Mouse (Mus musculus): ENCODE data around the gene Stra8. TPM values are rescaled to one million over a fixed set of nuclear protein-coding genes. Genes with fewer than 3 reads are reported as not detected.
A peak's percentile ranks its signal among the peaks of the same experiment; 100 is the strongest.

The Stra8 gene
- polyA plus RNA-seq, 1 experiment from 2014 or later: not detected

DNA sequence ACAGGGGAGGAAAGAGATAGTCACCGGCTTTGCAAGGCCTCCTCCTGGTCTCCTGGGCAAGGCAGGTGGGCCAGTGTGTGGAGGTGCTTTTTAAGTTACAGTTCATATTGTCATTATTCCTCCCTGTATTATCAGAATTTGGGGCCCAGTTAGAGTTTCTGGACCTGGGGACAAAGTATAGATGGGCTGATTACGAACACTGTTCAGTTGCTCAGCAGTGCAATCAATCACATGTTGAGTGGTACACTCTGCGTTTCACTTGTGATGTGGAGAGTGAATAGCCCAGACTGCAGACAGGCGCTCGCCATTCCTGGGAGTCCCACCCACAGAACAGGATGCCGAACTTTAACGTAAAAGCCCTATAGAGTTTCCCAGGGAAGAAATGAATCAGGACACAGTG, 35.2 kb upstream of the Stra8 start:
- Histone ChIP-seq H3K4me1 (peaks cover 39% of the 10 kb centered on the region), H3K9me3 (replicated peaks) (no peaks in the 10 kb centered on the region), H3K27ac (replicated peaks) (no peak overlapping the region), H3K36me3 (peaks cover 77% of the 10 kb centered on the region), H3K4me3 (no peak overlapping the region), H3K27me3 (ENCODE audit: low read depth, poor library complexity, severe bottlenecking) (peaks cover 12% of the 10 kb centered on the region; the same call in 1 of the 2 replicates)
- no peak for DNase-seq (ENCODE audit: low spot score)
- WGBS: 91% methylated on average over 7 of the region's 7 CpGs

DNA sequence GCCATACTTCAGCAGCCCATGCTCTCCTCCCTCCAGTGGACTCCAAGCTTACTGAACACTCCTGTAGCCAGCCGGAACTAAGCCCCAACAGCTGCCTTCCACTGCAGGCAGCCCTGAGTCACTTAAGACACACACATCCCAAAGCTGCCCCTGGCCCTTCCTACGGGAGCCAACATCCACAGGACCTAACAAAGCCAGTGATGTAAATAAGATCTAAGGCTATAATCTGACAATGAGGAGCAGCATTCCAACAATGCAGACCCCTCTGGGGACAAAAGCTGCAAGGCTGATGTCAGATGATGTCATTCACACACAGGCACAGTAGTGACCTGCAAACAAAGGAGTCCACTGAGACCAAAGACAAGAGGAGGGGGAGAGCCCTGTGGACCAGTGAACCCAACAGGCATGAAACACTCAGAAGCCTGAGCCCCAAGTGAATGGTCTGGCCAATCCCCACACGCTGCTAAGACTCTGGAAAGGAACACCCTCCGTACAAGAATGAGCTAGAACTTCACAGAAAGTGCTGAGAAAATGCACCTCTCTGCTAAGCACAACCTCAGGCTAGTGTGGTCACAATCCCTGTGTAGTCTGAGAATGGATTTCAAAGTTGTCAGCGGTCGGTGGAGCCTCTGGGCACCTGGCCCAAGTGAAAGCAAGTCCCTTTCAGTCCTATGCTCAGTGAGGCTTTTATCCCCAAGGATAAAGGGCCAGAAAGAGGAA, 32.7 kb upstream of the Stra8 start:
- whole genome bisulfite sequencing: 33% methylated on average over 6 of the region's 6 CpGs

DNA sequence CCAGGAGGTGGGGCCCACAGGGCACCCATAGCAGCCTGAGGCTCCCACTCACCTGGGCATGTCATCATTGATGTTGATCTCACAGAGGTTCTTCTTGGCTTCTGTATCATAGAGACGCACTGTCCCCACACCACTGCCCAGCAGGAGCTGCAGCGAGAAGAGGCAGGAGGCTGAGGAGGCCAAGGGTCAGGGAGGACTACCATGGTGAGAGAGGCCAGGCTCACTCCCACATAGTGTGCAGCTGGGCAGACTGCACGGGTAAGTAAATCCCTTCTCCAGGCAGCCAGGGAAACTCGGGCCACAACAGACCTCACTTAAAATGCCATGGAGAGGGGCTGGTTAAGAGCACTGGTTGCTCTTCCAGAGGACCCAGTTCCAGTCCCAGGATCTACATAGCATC, 30.8 kb upstream of the Stra8 start:
- H3K27me3 ChIP-seq (ENCODE audit: low read depth, poor library complexity, severe bottlenecking): peaks cover 12% of the 10 kb centered on the region; the same call in 1 of the 2 replicates
- DNase-seq (ENCODE audit: low spot score): no peak
- H3K4me3 ChIP-seq: no peak overlapping the region
- peak overlapping the region; percentile 76 for H3K27ac ChIP-seq (replicated peaks)
- no peaks in the 10 kb centered on the region for H3K9me3 ChIP-seq (replicated peaks)
- 46% methylated on average over 4 of the region's 4 CpGs for WGBS
- peaks cover 39% of the 10 kb centered on the region for H3K4me1 ChIP-seq
- peaks cover 79% of the 10 kb centered on the region for H3K36me3 ChIP-seq

More for the DNA sequence above, 32.7 kb upstream of the Stra8 start:
- Histone ChIP-seq H3K4me1 (peaks cover 39% of the 10 kb centered on the region), H3K9me3 (replicated peaks) (no peaks in the 10 kb centered on the region), H3K27ac (replicated peaks) (peak overlapping the region; percentile 76), H3K36me3 (peaks cover 78% of the 10 kb centered on the region), H3K4me3 (no peak overlapping the region), H3K27me3 (ENCODE audit: low read depth, poor library complexity, severe bottlenecking) (peaks cover 12% of the 10 kb centered on the region; the same call in 1 of the 2 replicates)
- DNase-seq (ENCODE audit: low spot score): peak; percentile 79

DNA sequence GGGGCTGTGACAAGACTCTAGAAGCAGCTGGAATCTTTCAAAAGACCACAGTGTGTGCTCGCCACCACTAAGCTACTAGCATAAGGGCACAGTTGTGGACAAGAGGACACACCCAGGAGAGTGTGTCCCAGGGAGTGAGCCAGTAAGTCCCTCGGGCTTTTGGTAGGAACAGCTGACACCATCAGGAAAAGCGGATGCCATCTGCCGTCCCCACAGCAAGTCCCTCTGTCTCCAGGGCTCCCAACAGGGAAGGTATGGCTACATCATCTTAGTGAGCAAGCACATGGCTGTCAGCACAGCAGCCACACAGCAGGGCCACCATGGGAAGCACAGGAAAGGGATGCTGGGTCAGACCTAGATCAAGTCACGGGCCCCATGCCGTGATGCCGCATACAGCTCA, 24.4 kb upstream of the Stra8 start:
- Histone ChIP-seq H3K36me3 (peaks cover 92% of the 10 kb centered on the region), H3K27me3 (ENCODE audit: low read depth, poor library complexity, severe bottlenecking) (no peaks in the 10 kb centered on the region), H3K4me3 (no peak overlapping the region), H3K4me1 (peaks cover 15% of the 10 kb centered on the region), H3K27ac (replicated peaks) (peak overlapping the region; percentile 71; the same call in 1 of the 2 replicates), H3K9me3 (replicated peaks) (no peaks in the 10 kb centered on the region)
- DNase-seq (ENCODE audit: low spot score): no peak
- 84% methylated on average over 7 of the region's 7 CpGs for WGBS

DNA sequence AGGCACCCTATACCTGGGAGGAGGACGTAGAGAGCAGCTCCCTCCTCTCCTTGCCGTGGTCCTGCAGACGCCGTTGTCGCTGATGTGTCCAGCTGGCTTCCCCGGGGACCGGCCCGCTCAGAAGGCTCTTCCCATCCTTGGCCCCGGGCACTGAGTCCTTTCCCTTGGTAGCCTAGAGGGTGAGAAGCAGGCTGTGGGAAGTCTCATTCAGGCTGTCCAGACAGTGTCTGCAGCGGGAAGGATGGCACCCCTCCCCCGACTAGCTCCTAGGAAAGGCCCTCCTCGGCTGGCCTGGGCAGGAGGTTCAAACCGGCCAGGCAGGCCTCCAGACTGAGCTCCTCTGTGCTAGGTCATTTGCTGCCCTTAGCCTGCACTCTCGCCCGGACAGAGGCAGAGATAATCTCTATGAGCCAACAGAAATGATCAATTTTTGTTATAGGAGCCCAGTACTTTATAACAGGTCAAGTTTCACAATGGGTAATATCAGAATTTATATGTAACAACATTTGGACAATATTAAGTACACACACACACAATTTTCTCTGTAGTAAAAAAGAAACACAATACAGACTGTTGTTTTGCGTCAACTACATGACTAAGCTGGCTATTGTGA, 23.7 kb upstream of the Stra8 start:
- peak overlapping the region; percentile 71 for H3K27ac ChIP-seq (replicated peaks)
- H3K4me1 ChIP-seq: peaks cover 15% of the 10 kb centered on the region
- no peaks in the 10 kb centered on the region for H3K27me3 ChIP-seq (ENCODE audit: low read depth, poor library complexity, severe bottlenecking)
- DNase-seq (ENCODE audit: low spot score): no peak
- no peaks in the 10 kb centered on the region for H3K9me3 ChIP-seq (replicated peaks)
- H3K4me3 ChIP-seq: no peak overlapping the region
- 54% methylated on average over 16 of the region's 16 CpGs for WGBS
- peaks cover 92% of the 10 kb centered on the region for H3K36me3 ChIP-seq

DNA sequence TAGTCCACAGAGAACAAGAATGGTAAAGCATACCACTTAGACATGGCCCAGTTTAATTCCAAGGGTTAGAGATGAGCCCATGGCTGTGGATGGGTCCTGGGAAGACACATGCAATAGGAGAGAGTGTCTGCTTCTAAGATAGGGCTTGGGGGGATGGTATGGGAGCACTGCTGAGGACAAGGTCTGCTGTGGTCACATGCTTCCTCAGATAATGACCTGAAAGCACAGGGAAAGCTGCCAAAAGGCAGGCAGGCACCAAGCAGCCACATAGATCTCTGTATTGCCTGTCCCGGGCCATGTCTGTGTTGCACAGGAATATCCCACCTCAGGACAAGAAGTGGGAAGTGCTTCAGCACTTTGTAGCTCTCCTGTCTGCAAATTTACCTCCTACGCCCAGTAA, 20.8 kb upstream of the Stra8 start:
- WGBS: 93% methylated on average over 2 of the region's 2 CpGs

DNA sequence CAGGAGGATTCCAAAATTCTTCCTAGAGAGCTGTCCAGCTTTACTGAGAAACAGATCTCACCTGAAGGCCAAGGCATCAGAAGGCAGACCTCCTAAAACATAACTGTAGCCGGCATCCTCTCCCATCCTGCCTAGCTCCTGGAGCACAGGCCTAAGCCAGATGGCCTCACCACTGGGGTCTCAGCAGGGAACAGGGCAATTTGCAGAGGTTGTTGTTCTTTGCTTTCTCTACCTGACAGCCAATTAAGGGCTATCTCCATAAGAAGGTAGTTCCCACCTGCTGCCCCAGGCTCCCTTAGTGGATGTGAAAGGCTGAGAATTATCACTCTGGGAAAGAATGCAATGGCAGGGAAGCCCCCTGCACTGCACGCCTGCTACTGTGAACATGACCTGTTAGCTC, 19.0 kb upstream of the Stra8 start:
- H3K36me3 ChIP-seq: peaks cover 92% of the 10 kb centered on the region

More for the DNA sequence above, 20.8 kb upstream of the Stra8 start:
- Histone ChIP-seq H3K4me3 (no peak overlapping the region), H3K4me1 (peaks cover 28% of the 10 kb centered on the region), H3K9me3 (replicated peaks) (no peaks in the 10 kb centered on the region), H3K27ac (replicated peaks) (no peak overlapping the region), H3K27me3 (ENCODE audit: low read depth, poor library complexity, severe bottlenecking) (no peaks in the 10 kb centered on the region), H3K36me3 (peaks cover 92% of the 10 kb centered on the region)
- DNase-seq (ENCODE audit: low spot score): no peak

DNA sequence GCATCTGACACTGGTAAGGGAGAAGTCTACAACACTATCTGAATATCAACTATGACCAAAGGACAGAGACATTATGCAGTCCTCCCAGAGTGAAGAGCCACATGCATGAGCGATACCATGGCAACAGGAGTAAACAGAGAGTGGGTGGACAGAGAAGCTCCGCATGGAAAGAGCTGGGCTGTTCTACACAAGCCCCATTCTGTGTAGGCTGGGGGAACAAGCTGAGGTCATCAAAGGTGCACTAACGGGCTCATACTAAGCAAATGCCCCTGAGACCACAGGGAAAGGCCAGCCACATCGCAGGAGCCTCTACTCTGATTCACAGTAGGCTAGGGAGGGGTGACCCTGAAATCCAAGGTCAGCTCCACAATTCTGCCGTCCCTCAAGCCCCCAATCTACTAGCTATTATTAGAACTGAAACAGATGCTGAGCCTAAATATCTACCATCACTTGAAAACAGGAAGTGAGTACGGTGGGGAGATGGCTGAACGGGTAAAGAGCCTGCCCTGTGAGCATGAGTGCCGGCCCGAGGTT, 18.0 kb upstream of the Stra8 start:
- H3K9me3 ChIP-seq (replicated peaks): no peaks in the 10 kb centered on the region
- no peak overlapping the region for H3K27ac ChIP-seq (replicated peaks)
- no peak overlapping the region for H3K4me3 ChIP-seq
- H3K4me1 ChIP-seq: peaks cover 16% of the 10 kb centered on the region
- WGBS: 75% methylated on average over 9 of the region's 9 CpGs
- no peaks in the 10 kb centered on the region for H3K27me3 ChIP-seq (ENCODE audit: low read depth, poor library complexity, severe bottlenecking)
- H3K36me3 ChIP-seq: peaks cover 95% of the 10 kb centered on the region
- DNase-seq (ENCODE audit: low spot score): no peak

More for the DNA sequence above, 19.0 kb upstream of the Stra8 start:
- Histone ChIP-seq H3K27ac (replicated peaks) (no peak overlapping the region), H3K9me3 (replicated peaks) (no peaks in the 10 kb centered on the region), H3K4me1 (peaks cover 24% of the 10 kb centered on the region), H3K27me3 (ENCODE audit: low read depth, poor library complexity, severe bottlenecking) (no peaks in the 10 kb centered on the region), H3K4me3 (no peak overlapping the region)
- no peak for DNase-seq (ENCODE audit: low spot score)
- WGBS: 83% methylated on average over 2 of the region's 2 CpGs

DNA sequence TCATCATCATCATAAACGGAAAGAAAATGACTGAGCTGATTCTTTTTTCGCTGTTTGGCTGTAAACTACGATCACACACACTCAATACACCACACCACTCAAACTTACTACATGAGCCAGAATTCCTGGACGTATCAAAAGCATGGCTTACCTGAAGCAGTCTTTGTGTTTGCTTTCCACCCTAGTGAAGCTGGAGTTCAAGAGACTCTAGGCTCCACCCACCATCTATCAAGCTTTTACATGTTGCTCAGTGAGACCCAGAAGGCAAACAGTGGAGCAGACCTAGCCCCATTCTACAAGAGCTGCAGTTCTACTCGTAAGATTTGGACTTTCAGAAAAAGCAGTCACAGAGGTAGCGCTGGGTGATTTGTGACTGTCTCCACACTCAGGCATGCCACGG, 17.4 kb upstream of the Stra8 start:
- Histone ChIP-seq H3K27me3 (ENCODE audit: low read depth, poor library complexity, severe bottlenecking) (no peaks in the 10 kb centered on the region), H3K36me3 (peaks cover 97% of the 10 kb centered on the region), H3K4me3 (no peak overlapping the region), H3K27ac (replicated peaks) (no peak overlapping the region), H3K9me3 (replicated peaks) (no peaks in the 10 kb centered on the region), H3K4me1 (peaks cover 15% of the 10 kb centered on the region)
- DNase-seq (ENCODE audit: low spot score): no peak
- WGBS: 93% methylated on average over 7 of the region's 7 CpGs

DNA sequence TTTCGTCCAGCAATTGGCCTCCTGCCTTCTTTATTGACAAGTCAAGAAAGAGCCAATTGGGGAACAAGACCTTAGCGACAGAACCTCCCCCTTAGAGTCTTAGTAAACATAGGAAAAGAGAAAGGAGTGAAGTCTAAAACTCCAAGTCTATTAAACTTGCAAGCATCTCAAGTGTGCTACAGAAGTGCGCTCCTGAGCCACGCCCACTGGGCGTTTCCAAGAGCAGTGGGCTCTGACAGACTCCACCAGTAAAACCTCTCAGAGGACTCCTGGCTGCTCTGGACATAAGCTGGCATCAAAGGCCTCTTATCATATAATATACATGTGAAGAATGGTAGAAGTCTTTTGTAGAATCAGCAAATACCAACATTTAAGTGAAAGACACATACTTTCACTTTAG, 16.5 kb upstream of the Stra8 start:
- no peaks in the 10 kb centered on the region for H3K27me3 ChIP-seq (ENCODE audit: low read depth, poor library complexity, severe bottlenecking)
- WGBS: 84% methylated on average over 5 of the region's 5 CpGs
- H3K9me3 ChIP-seq (replicated peaks): no peaks in the 10 kb centered on the region
- no peak overlapping the region for H3K4me3 ChIP-seq
- no peak for DNase-seq (ENCODE audit: low spot score)
- peaks cover 95% of the 10 kb centered on the region for H3K36me3 ChIP-seq
- peaks cover 15% of the 10 kb centered on the region for H3K4me1 ChIP-seq
- no peak overlapping the region for H3K27ac ChIP-seq (replicated peaks)

DNA sequence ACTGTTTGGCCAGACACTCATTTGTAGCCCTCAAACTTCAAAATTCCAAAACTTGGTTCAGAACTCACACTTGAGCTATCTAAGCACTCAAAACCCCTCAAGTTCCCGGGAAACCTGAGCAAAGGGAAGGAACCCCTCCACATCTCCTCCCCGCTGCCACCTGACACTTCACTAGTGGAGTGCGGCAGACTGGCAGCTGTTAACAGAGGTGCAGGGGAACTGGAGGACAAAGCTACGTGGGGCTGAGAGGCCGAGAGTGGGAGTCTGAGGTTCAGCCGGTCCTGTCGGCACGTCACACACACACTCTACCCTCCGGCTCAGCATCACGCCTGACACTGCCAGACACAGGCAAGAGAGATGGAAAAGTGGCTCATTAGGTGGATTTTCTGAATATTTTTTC, 16.1 kb upstream of the Stra8 start:
- no peak overlapping the region for H3K27ac ChIP-seq (replicated peaks)
- H3K9me3 ChIP-seq (replicated peaks): no peaks in the 10 kb centered on the region
- H3K27me3 ChIP-seq (ENCODE audit: low read depth, poor library complexity, severe bottlenecking): no peaks in the 10 kb centered on the region
- whole genome bisulfite sequencing: 88% methylated on average over 10 of the region's 10 CpGs
- DNase-seq (ENCODE audit: low spot score): no peak
- H3K36me3 ChIP-seq: peaks cover 98% of the 10 kb centered on the region
- peaks cover 15% of the 10 kb centered on the region for H3K4me1 ChIP-seq
- H3K4me3 ChIP-seq: no peak overlapping the region

DNA sequence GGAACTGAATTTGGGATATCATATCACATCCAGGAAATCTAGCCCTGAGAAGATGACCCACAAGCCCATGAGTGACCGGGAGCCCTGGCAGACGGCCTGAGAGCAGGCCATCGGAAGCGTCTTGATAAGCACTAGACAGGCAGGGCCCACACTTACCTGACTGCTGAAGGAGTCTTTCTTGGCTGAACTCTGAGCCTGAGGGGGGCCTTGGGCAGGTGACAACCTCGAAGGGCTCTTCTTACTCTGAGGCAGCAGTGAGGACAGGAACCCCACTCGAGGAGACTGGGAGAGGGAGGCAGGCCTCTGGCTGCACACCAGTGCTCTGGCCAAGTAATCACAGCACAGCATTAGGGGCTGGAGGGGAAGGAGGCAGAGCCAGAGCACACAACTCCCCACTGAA, 15.6 kb upstream of the Stra8 start:
- WGBS: 93% methylated on average over 6 of the region's 6 CpGs
- peaks cover 17% of the 10 kb centered on the region for H3K4me1 ChIP-seq
- H3K27me3 ChIP-seq (ENCODE audit: low read depth, poor library complexity, severe bottlenecking): no peaks in the 10 kb centered on the region
- no peaks in the 10 kb centered on the region for H3K9me3 ChIP-seq (replicated peaks)
- H3K4me3 ChIP-seq: no peak overlapping the region
- no peak for DNase-seq (ENCODE audit: low spot score)
- no peak overlapping the region for H3K27ac ChIP-seq (replicated peaks)
- H3K36me3 ChIP-seq: peaks cover 97% of the 10 kb centered on the region

DNA sequence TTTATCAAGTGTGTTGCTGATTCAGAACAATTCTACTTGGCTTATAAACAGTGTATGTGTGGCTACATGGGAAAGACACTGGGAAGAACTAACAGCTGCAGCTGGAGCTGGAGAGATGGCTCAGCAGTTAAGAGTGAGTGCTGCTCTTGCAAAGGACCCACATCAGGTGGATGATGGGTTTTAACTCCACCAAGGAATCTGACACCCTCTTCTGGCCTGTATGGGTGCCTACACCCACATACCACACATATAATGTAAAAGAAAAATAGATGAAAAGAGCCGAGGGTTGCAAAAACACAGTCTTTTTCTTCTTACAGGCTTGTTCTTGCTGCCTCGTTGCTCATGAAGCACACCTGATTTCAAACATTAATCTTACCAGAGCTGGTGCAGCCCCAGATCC, 13.8 kb upstream of the Stra8 start:
- whole genome bisulfite sequencing: 82% methylated on average over 2 of the region's 2 CpGs
- H3K4me1 ChIP-seq: peaks cover 31% of the 10 kb centered on the region
- H3K27ac ChIP-seq (replicated peaks): no peak overlapping the region
- H3K27me3 ChIP-seq (ENCODE audit: low read depth, poor library complexity, severe bottlenecking): no peaks in the 10 kb centered on the region
- no peaks in the 10 kb centered on the region for H3K9me3 ChIP-seq (replicated peaks)
- no peak for DNase-seq (ENCODE audit: low spot score)
- H3K4me3 ChIP-seq: no peak overlapping the region
- peaks cover 80% of the 10 kb centered on the region for H3K36me3 ChIP-seq
